Mouse (Mus musculus) heart, postnatal 10 days (tissue): Measurements from ENCODE around the gene Ube2t. TPM values are rescaled to one million over a fixed set of nuclear protein-coding genes. Genes with fewer than 3 reads are reported as not detected.

ENCODE experiments used
- DNase-seq, 2 experiments: peaks; one replicate each; pipeline ENCODE4 v3.0.0; 2021
- intact Hi-C: fragments of 180-260 bp; cut with DNase I; formaldehyde crosslinking; loops from one replicate; pipeline ENCODE4 v1.15.1; 2025
- total RNA-seq, 2 experiments: library from RNA; stranded (reverse); gene quantifications; 2 replicates each; pipeline ENCODE4 v1.2.3; 2021

Ube2t gene
- total RNA-seq, result 10 to 100 TPM in 1 of 2 experiments, 1 to 10 TPM in 1; 9.6 to 10.1 TPM

DNA sequence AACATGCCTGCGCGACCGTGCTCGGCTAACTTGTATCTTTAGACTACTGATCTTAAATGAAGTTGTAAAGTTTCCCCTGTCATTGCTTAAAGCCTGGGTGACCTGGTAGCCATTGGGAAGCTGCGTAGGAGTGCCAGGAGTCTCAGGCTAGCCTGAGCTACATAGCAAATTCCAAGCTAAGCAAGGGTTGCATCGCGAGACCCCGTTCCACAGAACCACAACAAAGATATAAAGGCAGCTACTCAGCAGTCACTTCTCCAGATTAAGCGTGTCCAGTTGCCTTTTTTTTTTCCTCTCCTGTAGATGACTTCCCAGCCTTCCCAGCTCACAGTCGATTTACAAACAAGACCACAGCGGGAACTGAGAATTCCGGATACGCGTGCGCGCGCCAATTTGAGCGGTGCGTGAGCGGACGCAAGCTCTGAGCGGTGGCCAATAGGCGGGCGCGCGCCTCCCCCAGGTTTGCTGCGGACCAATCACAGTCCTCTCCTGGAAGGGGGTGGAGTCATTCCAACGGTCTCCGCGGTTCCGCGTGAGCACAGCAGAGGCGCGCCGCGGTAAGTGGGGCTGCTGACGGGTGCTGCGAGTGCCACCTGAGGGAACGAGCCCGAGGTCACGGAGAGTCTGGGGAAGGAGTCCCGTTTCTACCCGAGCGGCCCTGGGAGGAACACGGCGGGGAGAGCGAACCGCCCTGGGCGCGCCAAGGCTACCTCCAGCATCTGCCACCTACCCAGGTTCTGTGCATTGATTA is at the start of gene Ube2t:
TSS of gene Ube2t (plus strand) at position 513 of the 751 bp plus-strand sequence.
- DNase-seq, result peak; percentile 96 to 97
- intact Hi-C loops, result loop anchor here (5.0 to 10.0 kb wide), 2 partner anchors 325 to 413 kb away; partner anchors contain the start of gene Shisa4

DNA sequence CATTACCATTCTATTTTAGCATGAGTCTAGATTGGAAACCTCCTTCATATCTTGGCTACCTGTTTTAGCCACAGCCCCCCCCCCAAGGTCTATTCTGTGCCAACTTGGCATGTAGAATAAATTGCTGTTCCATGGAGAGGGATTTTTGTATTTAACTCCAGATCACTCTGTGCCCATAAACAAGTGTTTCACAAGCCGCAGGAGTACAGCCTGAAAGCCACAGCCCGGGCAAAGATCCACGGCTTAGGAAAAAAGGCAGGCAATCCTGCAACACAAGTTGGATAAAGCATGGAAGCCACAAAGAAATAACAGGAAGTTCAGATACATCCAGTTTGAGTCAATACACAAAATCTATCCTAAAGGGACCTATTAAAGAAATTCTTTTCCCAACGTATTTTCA is 48.8 kb upstream of the Ube2t start:
- intact Hi-C loops, result no loop called here

DNA sequence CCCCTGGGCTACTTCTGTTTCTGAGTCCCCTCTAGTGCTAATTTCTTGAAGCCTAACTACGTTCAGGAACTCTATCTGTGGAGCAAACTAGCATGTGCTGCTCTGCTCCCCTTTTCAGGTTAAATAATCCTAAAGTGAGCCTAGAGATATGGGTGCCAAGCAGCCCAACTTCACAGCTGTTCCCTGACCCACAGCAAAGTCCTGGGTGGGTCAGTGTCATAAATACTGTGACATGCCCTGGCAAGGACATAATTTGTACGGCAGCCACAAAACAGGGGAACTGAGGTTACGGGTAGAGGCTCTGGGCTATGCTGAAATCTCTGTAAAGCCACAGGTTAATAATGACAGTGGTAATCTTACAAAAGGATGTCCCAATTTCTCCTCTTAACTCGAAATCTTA is 46.9 kb upstream of the Ube2t start:
- no peak for DNase-seq
- intact Hi-C loops, result no loop called here

More for the DNA sequence above, 48.8 kb upstream of the Ube2t start:
- no peak for DNase-seq

DNA sequence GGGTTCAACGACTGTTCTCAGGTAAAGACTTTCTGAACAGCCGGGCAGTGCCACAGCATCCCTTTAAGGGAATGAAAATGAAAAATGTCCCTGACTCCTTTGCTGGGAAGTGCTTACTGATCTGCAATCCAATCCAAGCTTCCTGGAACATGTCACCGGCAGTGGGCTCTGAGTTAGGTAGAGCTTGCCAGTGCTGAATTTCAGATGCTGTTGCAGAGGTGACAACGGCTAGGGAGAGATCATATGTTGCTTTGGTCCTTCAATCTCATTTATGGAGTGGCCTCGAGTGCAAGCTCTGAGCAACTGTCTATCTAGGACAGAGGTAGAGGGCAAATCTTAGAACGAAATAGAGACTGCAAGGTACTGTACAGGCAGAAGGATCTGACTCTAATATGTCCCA is 43.4 kb upstream of the Ube2t start:
- intact Hi-C loops, result no loop called here
- no peak for DNase-seq

DNA sequence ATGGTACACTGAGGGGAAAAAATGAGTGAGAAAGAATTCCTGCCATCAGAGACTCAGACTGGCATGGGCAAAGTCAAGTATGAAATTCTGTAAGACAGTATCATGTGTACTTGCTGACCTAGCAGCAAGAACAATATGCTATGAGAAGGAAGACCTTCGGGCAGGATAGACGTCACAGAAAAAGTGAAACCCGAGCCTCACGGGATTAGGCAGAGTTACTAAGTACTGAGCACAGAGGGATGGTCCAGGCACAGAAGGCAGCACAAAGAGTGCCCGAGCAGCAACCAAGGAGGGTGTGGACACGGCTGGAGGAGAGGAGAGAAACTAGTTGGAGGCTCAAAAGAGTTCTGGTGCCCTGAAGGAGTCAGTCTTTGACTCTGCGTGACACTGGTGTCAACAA is 29.9 kb upstream of the Ube2t start:
- peak in 1 of 2 experiments; percentile 37 for DNase-seq
- intact Hi-C loops, result no loop called here

DNA sequence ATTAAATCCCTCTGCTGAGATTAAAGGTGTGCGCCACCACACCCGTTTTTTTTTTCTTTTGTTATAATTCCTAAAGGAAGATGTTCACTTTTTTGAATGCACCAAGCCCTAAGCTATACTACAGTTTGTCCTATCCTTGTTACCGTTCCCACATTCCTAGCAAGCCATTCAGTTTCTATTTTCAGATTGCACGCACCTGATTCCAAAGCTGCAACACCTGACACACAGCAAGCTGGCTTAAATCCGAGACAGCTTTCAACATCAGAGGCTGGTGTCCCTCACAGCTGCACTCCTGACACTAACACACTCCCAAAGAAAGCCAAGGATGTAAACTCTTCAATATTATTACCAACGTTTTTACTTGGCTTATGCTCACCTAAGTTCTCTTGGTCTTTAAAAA is 26.0 kb upstream of the Ube2t start:
- intact Hi-C loops, result no loop called here
- DNase-seq, result peak; percentile 56 to 72

DNA sequence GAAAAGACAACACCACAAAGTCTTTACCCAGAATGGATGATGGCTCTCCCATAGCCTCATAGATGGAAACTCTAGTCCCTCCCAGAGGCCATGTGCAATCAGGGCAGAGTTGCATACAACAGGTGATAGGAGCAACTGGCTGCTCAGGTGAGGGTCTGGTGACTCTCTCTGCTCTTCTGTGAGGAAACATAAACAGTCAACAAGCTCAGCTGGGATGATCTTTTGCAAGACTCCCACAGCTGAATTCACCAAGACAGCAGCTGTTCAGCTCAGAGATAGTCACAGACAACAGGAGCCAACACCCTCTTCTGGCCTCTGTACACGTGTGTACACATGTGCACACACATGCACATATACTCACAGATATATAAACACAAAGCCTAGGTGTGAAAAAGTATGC is 24.1 kb upstream of the Ube2t start:
- intact Hi-C loops, result no loop called here
- DNase-seq, result no peak

DNA sequence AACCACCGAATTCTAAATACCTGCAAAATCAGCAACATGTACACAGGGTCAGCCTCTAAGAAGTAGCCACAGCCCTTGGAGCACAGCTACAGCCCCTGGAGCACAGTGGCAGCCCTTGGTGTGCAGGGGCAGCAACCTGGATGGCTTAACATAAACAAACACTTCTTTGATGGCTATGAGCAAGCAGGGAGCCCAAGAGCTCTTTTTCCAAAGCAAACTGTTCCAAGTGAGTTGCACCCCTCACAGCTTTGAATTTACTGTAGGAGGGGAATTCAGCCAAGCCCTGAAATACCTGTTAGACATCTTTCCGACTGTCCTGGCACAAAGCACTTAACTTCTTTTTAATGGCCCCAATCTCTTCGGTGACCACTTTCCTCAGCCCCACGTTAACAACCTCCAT is 21.5 kb upstream of the Ube2t start:
- intact Hi-C loops, result no loop called here
- no peak for DNase-seq

DNA sequence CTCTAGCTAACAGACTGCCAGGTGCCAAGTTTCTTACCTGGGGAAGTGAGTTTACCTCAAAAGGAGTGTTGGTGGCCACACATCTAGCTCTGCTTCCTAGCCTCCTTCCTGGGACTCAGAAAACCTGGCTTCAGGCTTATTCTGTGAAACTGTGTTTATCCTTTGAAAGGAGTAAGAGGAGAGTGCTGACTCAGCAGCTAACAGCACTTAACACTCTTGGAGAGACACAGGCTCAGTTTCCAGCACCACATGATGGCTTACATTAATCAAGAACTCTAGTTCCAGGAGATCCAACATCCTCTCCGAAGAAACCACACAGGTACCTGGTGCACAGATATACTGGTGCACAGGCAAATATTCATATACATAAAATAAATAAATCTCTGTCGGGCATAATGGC is 19.5 kb upstream of the Ube2t start:
- intact Hi-C loops, result no loop called here
- DNase-seq, result no peak

DNA sequence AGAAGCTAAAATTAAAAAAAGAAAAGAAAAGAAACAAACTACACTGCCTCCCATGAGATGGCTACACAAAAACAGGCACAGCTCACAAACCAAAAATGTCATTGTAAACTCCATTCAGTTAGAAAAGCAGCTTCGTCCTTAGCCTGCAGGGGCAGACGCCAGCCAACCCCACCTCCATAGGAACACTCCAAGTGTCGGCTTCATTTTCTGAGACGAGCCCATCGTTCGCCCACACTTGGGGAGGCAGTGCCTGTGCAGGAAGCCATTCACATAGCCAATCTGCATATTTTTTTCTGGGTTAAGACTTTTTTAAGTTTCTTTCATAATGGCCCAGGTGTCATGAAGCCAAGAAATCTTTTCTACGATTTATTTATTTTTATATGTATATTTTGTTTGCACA is 14.8 kb upstream of the Ube2t start:
- no peak for DNase-seq
- intact Hi-C loops, result no loop called here

DNA sequence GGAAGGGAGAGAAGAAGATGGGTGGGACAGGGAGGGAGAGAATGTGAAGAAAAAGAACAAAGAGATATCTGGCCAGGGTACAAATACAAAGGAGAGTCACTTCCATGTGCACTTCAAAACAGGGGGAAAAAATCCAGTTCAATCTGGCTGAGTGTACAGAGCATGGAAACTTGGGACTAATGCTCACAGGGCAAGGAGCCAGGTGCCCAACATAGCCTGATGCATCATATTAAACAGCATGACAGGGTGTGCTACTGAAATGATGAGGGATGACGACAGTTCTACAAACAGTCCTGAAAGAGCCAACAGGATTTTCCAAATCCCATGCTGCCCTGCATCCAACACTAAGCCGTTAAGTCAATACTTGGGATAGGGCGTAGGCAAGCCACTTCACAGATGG is 12.4 kb upstream of the Ube2t start:
- peak; percentile 43 to 70 for DNase-seq
- intact Hi-C loops, result loop anchor here (2.0 to 5.0 kb wide), 2 partner anchors 39 to 88 kb away; no protein-coding TSS in a partner anchor

DNA sequence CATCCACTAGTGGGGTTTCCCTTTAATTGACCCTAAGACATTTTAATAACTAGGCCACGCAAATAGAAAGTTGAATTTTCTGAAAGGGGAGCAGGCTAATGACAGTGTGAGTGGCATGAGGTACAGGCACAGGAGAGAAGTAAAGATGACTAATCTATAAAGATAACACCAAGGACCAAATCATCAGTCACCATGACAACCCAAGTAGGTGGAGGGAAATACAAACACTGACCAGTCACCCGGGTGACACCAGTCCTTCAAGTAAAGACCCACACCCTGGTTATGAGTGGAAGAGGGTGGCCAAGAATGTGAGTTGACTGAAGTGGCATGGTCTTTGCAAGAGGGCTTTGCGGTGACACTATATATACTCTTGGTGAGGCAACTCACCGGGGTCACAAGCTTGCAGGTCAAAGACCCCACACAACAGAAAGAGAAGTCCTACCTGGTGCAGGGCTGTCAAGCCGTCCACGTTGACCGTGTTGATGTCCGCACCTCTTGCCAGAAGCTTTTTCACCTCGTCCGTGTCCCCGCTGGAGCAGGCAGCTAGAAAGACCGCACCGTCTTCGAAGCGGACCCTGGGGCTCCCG is 7.2 kb upstream of the Ube2t start:
- intact Hi-C loops, result loop anchor here (2.0 to 5.0 kb wide), 2 partner anchors 24 to 228 kb away; no protein-coding TSS in a partner anchor
- DNase-seq, result peak in 1 of 2 experiments; percentile 47

DNA sequence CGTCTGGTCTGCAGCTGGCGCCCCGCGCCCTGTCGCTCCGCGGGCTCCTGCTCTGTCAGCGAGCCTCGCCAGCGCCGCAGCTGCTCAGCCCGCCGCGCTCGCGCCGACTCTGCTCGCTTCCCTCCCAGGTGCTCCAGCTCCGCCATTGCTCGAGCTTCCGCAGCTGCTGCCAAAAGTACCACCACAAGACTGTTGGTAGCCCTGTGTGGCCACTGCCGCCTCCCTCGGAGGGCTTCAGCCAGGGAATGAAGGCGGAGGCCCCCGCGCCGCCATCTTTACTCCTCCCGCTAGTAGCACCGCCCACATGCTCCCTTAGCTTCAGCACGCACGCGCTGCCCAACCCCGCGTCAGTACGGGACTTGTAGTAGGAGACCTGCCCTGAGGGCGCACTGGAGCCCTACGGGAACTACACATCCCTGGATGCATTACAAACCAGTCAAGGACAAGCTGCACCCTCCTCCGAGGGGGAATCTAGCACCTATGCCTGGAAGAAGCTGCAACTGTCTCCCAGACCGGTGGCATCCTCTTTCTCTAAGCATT is 6.7 kb upstream of the Ube2t start, which contains the start of gene Ppp1r12b:
TSS of gene Ppp1r12b (minus strand) at position 306 of the 540 bp plus-strand sequence.
- DNase-seq, result peak; percentile 97
- intact Hi-C loops, result loop anchor here (2.0 to 5.0 kb wide), 2 partner anchors 25 to 228 kb away; no protein-coding TSS in a partner anchor

DNA sequence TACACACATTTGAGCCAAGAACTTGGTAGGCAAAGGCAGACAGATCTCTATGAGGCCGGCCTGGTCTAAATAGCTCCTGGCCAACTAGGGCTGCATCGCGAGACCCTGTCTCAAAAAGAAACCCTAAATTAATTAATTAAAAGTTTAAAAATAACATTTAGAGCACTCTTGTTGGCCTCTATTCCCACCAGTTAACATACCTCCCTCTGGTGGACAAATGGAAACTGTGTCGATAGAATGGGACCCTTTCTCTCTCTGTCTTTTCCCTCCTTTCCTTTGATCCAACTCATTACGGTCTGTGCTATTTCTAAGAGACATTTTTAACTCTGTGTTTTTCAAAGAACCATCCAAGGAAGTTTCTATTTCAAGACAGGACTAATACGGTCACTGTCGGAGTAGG is 1.7 kb upstream of the Ube2t start:
- DNase-seq, result no peak
- intact Hi-C loops, result loop anchor here (5.0 to 10.0 kb wide), 2 partner anchors 323 to 414 kb away; partner anchors contain the start of gene Shisa4

DNA sequence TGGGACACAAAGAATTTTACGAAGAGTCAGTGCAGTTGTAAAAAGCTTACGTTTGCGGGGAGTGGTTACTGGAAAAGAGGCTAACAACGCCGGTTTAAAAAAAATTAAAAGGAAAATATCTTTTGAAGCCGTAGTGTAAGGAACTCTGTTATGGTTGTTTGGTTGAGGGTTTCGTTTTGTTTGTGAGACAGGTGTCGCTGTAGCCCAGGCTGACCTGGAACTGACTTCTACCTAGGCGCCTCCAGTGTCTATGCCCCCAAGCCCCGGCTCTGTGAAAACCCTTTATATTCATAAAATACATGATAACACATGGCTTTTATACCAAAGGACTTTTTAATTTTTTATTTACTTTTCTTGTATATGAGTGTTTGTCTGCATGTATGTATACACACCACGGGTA is 456 bp downstream of the Ube2t start:
- no peak for DNase-seq
- intact Hi-C loops, result loop anchor here (5.0 to 10.0 kb wide), 2 partner anchors 326 to 412 kb away; partner anchors contain the start of gene Shisa4

DNA sequence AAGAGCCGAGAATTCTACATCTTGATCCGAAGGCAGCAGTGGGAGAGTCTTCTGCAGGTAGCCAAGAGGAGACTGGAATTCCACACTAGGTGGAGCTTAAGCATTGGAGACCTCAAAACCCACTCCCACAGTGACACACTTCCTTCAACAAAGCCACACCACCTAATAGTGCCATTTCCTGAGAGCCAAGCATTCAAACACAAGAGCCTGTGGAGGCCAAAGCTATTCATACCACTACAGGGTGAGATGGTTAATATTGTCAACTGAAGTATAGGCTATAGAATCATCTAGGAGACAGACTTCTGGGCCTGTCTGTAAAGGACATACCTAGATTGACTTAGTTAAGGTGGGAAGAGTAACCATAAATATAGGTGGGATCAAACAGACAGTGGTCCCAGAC is 3.1 kb downstream of the Ube2t start:
- intact Hi-C loops, result loop anchor here (10.0 kb wide), 1 partner anchor 409 kb away; the partner anchor contains the start of gene Shisa4
- DNase-seq, result no peak

DNA sequence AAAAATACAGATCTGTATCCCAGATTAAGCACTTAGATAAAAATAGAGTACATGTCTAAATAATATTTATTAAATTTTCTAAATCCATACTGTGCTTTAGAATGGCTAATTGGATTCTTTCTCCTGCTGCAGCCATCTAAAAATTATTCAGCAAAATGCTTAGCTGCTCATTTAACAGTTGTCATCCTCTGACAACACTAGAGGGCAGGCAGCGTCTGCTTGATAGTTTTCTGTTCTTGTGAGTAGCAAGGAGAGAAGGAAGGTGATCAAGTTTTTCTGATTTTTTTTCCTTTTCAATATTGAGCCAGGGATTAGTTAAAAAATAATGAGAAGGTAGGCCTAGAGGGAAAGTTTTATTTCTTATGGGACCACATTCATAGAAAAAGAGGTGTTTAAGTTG is 10.6 kb downstream of the Ube2t start:
- DNase-seq, result no peak
- intact Hi-C loops, result loop anchor here (2.0 kb wide), 1 partner anchor 138 kb away; no protein-coding TSS in a partner anchor

DNA sequence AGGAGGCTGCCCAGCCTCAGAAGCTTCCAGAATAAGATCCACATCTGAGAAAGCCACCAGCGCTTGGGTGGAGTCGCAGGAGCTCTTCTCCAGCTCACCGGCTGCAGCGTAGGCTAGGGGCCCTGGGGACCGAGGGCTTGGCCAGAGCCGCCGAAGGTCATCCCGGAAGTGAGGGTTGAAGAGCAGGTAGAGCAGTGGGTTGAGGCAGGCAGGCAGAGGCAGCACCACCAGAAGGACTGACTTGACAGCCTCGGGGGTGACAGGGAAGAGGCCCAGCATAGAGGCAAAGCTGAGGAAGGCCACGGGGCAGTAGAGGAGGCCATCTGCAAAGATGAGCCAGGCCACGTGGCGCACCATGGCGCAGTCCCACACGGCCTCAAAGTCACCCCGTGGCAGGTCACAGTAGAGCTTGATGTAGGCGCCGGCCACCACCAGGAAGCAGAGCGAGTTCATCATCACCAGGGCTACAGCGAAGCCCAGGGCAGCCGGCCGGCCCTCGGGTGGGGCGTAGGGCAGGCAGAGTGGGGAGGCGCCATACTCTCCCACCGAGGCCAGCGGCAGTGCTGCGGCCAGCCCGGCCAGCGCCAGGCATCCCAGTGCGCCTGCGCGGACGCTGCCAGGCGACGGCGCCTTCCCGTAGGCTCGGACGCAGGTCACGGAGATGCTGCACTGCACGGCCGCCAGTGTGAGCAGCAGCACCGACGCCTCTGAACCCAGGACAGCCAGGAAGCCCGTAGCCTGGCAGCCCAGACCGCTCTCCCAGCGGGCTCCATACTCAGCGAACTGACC is 25.0 kb downstream of the Ube2t start:
- peak; percentile 62 for DNase-seq
- intact Hi-C loops, result no loop called here

DNA sequence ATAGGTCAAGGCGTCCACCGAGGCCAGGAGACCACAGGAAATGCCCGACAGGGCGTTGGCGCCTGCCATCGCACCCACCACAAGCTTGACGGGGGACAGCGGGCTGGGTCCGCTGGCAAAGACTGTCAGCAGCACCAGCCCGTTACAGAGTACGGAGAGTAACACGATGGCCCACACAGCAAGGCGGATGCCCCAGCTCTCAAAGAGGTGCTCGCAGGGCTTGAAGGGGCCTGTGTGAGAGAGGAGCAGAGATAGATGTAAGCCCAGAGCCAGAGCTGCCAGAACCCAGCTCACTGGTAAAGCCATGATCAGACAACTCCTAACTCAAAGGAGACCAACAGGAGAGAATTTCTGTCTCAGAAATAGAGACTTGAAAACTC is 25.6 kb downstream of the Ube2t start:
- intact Hi-C loops, result no loop called here
- no peak for DNase-seq

DNA sequence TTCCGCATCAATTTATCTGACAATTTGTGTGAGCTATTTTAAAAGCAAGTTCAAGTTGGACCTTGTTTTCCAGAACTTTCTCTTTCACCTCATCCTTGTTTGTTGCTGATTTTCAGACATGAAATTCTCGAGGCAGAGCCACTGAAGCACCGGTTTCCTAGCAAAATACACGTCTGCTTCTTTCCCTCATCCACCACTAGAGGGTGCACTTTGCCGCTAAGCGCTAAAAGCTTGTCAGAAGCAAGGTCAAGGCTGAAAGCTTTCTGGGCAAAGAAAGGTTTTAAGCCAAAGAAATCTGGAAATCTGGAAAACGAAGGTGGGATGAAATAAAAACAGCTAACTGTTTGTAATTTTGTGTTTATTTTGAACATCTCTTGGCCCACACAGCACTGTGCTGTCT is 27.0 kb downstream of the Ube2t start:
- peak; percentile 84 to 91 for DNase-seq
- intact Hi-C loops, result loop anchor here (1.0 kb wide), 1 partner anchor 117 kb away; no protein-coding TSS in a partner anchor
